Mouse (Mus musculus): ENCODE measurements around the gene Gm765. TPM values are rescaled to one million over a fixed set of nuclear protein-coding genes. Genes with fewer than 3 reads are reported as not detected.

Gene Gm765
- polyA plus RNA-seq, 1 experiment from 2014 or later: not detected

DNA sequence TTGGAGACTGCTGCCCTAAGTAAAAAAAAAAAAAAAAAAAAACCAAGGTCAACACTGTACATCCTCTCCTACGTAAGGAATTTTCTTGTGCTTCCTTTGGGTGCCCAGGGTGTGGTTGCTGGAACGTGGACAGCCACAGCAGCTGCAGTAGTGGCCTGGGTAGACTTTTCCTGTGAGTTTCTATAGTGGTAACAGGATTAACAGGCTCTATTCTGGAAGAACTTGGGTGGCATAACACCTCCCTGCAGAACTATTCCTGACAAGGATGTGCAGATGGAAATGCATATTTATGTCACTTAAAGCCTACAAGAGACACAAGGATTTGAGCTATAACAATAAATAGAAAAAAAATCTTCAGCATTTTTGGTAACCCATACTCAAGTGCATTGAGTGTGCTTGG lies 83.5 kb downstream of the Gm765 start:
- no peak for ATAC-seq (ENCODE audit: insufficient number of reproducible peaks, low FRiP score, low TSS enrichment, low read depth)
- H3K4me3 ChIP-seq (ENCODE audit: low read depth, low read length): no peak overlapping the region
- 61% methylated on average over 2 of the region's 2 CpGs for WGBS

GRCm38 (mm10) chr6:98246449-98246848 lies 96.1 kb downstream of the Gm765 start:
- Histone ChIP-seq H3K4me2 (ENCODE audit: low read depth, severe bottlenecking) (no peak overlapping the region), H3K4me1 (ENCODE audit: control insufficient read depth, insufficient read depth, low read length) (no peaks in the 10 kb centered on the region), H3K36me3 (ENCODE audit: control insufficient read depth, insufficient read depth, low read length) (no peaks in the 10 kb centered on the region), H3K9ac (ENCODE audit: low read length) (no peak overlapping the region), H3K9me3 (ENCODE audit: control insufficient read depth, low read length) (no peaks in the 10 kb centered on the region), H3K4me3 (ENCODE audit: low read depth, low read length) (no peak overlapping the region), H3K27ac (replicated peaks; ENCODE audit: low read depth, low read length) (no peak overlapping the region), H3K27me3 (ENCODE audit: control insufficient read depth, insufficient read depth, low read length) (no peaks in the 10 kb centered on the region)
- no peak for ATAC-seq (ENCODE audit: insufficient number of reproducible peaks, low FRiP score, low TSS enrichment, low read depth)
- no peak for DNase-seq (ENCODE audit: low spot score)
- 80% methylated on average over 2 of the region's 2 CpGs for WGBS

More for the DNA sequence above, 83.5 kb downstream of the Gm765 start:
- Histone ChIP-seq H3K36me3 (ENCODE audit: control insufficient read depth, insufficient read depth, low read length) (no peaks in the 10 kb centered on the region), H3K27ac (replicated peaks; ENCODE audit: low read depth, low read length) (no peak overlapping the region), H3K9me3 (ENCODE audit: control insufficient read depth, low read length) (no peaks in the 10 kb centered on the region), H3K9ac (ENCODE audit: low read length) (no peak overlapping the region), H3K4me1 (ENCODE audit: control insufficient read depth, insufficient read depth, low read length) (0 out of 2 replicates have a peak, but pooled peaks cover 3% of the 10 kb centered on the region), H3K4me2 (ENCODE audit: low read depth, severe bottlenecking) (no peak overlapping the region), H3K27me3 (ENCODE audit: control insufficient read depth, insufficient read depth, low read length) (no peaks in the 10 kb centered on the region)
- no peak for DNase-seq (ENCODE audit: low spot score)

- ATAC-seq (ENCODE audit: insufficient number of reproducible peaks, low FRiP score, low TSS enrichment, low read depth) (no peak), DNase-seq (ENCODE audit: low spot score) (no peak)
- Histone ChIP-seq H3K9ac (ENCODE audit: low read length) (no peak overlapping the region), H3K4me1 (ENCODE audit: control insufficient read depth, insufficient read depth, low read length) (no peaks in the 10 kb centered on the region), H3K36me3 (ENCODE audit: control insufficient read depth, insufficient read depth, low read length) (no peaks in the 10 kb centered on the region), H3K4me3 (ENCODE audit: low read depth, low read length) (no peak overlapping the region), H3K27ac (replicated peaks; ENCODE audit: low read depth, low read length) (no peak overlapping the region), H3K27me3 (ENCODE audit: control insufficient read depth, insufficient read depth, low read length) (no peaks in the 10 kb centered on the region), H3K9me3 (ENCODE audit: control insufficient read depth, low read length) (no peaks in the 10 kb centered on the region), H3K4me2 (ENCODE audit: low read depth, severe bottlenecking) (no peak overlapping the region)
- WGBS: 45% methylated on average over 6 of the region's 6 CpGs
Measured at GRCm38 (mm10) chr6:98243186-98243585, 99.4 kb downstream of the Gm765 start.

DNA sequence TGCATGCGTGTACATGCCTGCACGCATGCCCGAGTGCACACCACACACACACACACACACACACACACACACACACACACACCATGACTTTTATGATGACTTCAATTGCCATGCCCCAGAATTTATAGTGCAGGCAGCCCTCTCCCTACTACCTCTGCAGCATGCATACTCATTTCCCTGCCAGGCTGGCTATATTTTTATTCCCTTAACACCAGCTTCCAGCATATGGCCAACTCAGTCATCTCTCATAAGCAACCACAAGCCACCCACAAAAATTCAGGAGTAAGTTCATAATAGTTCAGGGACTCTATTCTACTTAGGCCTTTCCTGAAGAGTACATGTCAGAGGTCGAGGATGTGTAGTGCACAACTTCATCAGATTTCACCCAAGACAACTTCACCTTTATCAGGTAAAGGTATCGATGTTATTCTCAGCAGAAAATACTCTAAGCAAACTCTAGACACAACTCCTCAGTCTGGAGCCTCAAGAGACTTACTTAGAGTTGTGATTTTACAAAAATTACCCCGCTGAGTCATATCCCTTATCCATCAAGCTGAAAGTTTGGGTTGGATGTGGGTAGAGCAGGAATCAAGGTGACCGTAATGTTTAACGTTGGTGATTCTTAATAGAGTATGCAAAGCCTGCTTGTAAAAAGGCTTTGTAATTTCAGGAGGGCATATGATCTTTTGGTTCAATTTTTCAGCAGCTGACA lies 101.8 kb downstream of the Gm765 start:
- H3K27ac ChIP-seq (replicated peaks; ENCODE audit: low read depth, low read length): no peak overlapping the region
- no peak overlapping the region for H3K4me3 ChIP-seq (ENCODE audit: low read depth, low read length)
- no peaks in the 10 kb centered on the region for H3K36me3 ChIP-seq (ENCODE audit: control insufficient read depth, insufficient read depth, low read length)
- no peaks in the 10 kb centered on the region for H3K9me3 ChIP-seq (ENCODE audit: control insufficient read depth, low read length)
- no peak overlapping the region for H3K9ac ChIP-seq (ENCODE audit: low read length)
- no peak for DNase-seq (ENCODE audit: low spot score)
- WGBS: 86% methylated on average over 8 of the region's 8 CpGs
- no peaks in the 10 kb centered on the region for H3K27me3 ChIP-seq (ENCODE audit: control insufficient read depth, insufficient read depth, low read length)
- no peaks in the 10 kb centered on the region for H3K4me1 ChIP-seq (ENCODE audit: control insufficient read depth, insufficient read depth, low read length)
- H3K4me2 ChIP-seq (ENCODE audit: low read depth, severe bottlenecking): no peak overlapping the region
- no peak for ATAC-seq (ENCODE audit: insufficient number of reproducible peaks, low FRiP score, low TSS enrichment, low read depth)

DNA sequence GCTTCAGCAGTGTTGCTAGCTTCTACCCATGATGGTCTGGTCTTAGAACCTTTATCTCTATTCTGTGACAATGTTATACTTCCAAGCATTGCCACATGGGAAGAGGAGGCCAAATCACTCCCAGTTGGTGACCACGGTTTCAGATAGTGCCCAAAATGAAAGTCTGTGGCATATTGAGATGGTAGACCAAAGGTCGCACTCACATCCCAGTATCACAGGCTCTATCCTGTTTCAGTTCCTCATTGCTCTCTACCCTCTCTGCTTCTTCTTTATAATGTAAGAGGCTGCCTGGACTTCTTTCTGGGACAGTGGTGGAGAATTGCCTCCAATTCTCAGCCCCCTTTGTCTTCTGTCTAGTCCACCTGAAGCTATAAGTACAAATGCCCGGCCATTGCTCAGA lies 108.5 kb downstream of the Gm765 start:
- no peak overlapping the region for H3K9ac ChIP-seq (ENCODE audit: low read length)
- H3K4me3 ChIP-seq (ENCODE audit: low read depth, low read length): no peak overlapping the region
- H3K4me1 ChIP-seq (ENCODE audit: control insufficient read depth, insufficient read depth, low read length): no peaks in the 10 kb centered on the region
- H3K27me3 ChIP-seq (ENCODE audit: control insufficient read depth, insufficient read depth, low read length): no peaks in the 10 kb centered on the region
- WGBS: 88% methylated on average over 3 of the region's 3 CpGs
- no peaks in the 10 kb centered on the region for H3K9me3 ChIP-seq (ENCODE audit: control insufficient read depth, low read length)
- no peaks in the 10 kb centered on the region for H3K36me3 ChIP-seq (ENCODE audit: control insufficient read depth, insufficient read depth, low read length)
- no peak overlapping the region for H3K27ac ChIP-seq (replicated peaks; ENCODE audit: low read depth, low read length)
- no peak overlapping the region for H3K4me2 ChIP-seq (ENCODE audit: low read depth, severe bottlenecking)
- ATAC-seq (ENCODE audit: insufficient number of reproducible peaks, low FRiP score, low TSS enrichment, low read depth) (no peak), DNase-seq (ENCODE audit: low spot score) (no peak)

GRCm38 (mm10) chr6:98223923-98224322 lies 118.6 kb downstream of the Gm765 start:
- no peak overlapping the region for H3K9ac ChIP-seq (ENCODE audit: low read length)
- H3K4me1 ChIP-seq (ENCODE audit: control insufficient read depth, insufficient read depth, low read length): no peaks in the 10 kb centered on the region
- H3K9me3 ChIP-seq (ENCODE audit: control insufficient read depth, low read length): no peaks in the 10 kb centered on the region
- no peak overlapping the region for H3K4me2 ChIP-seq (ENCODE audit: low read depth, severe bottlenecking)
- H3K27me3 ChIP-seq (ENCODE audit: control insufficient read depth, insufficient read depth, low read length): no peaks in the 10 kb centered on the region
- no peak overlapping the region for H3K27ac ChIP-seq (replicated peaks; ENCODE audit: low read depth, low read length)
- 97% methylated on average over 8 of the region's 8 CpGs for WGBS
- H3K4me3 ChIP-seq (ENCODE audit: low read depth, low read length): no peak overlapping the region
- no peaks in the 10 kb centered on the region for H3K36me3 ChIP-seq (ENCODE audit: control insufficient read depth, insufficient read depth, low read length)
- DNase-seq (ENCODE audit: low spot score) (no peak), ATAC-seq (ENCODE audit: insufficient number of reproducible peaks, low FRiP score, low TSS enrichment, low read depth) (no peak)

- ATAC-seq (ENCODE audit: insufficient number of reproducible peaks, low FRiP score, low TSS enrichment, low read depth) (no peak), DNase-seq (ENCODE audit: low spot score) (peak; percentile 44)
- H3K4me3 ChIP-seq (ENCODE audit: low read depth, low read length): no peak overlapping the region
- H3K4me2 ChIP-seq (ENCODE audit: low read depth, severe bottlenecking): no peak overlapping the region
- WGBS: 56% methylated on average over 16 of the region's 16 CpGs
- H3K9ac ChIP-seq (ENCODE audit: low read length): no peak overlapping the region
- no peaks in the 10 kb centered on the region for H3K27me3 ChIP-seq (ENCODE audit: control insufficient read depth, insufficient read depth, low read length)
- H3K9me3 ChIP-seq (ENCODE audit: control insufficient read depth, low read length): no peaks in the 10 kb centered on the region
- no peak overlapping the region for H3K27ac ChIP-seq (replicated peaks; ENCODE audit: low read depth, low read length)
- no peaks in the 10 kb centered on the region for H3K4me1 ChIP-seq (ENCODE audit: control insufficient read depth, insufficient read depth, low read length)
- H3K36me3 ChIP-seq (ENCODE audit: control insufficient read depth, insufficient read depth, low read length): no peaks in the 10 kb centered on the region
Measured at GRCm38 (mm10) chr6:98221970-98222369, 120.6 kb downstream of the Gm765 start.

DNA sequence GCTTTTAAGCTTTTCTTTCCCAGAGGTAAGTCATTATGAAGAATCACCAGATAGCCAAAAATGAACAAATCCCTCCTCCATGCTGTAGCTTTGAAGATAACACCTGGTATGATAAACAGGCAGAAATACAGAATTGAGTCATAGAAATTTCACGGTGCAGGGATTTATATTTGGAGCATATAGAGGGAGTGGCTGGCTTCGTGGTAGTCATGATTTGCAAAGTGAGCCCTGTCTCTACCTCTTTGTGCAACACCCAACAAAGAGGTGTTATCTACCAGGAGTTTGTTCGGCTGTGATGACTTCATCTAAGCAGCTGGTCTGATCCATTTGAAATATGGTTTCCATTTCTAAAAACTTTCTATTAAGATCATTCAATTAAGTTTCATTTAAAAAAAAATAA lies 130.3 kb downstream of the Gm765 start:
- H3K36me3 ChIP-seq (ENCODE audit: control insufficient read depth, insufficient read depth, low read length): no peaks in the 10 kb centered on the region
- H3K9me3 ChIP-seq (ENCODE audit: control insufficient read depth, low read length): no peaks in the 10 kb centered on the region
- no peaks in the 10 kb centered on the region for H3K27me3 ChIP-seq (ENCODE audit: control insufficient read depth, insufficient read depth, low read length)
- ATAC-seq (ENCODE audit: insufficient number of reproducible peaks, low FRiP score, low TSS enrichment, low read depth): no peak
- no peak overlapping the region for H3K4me3 ChIP-seq (ENCODE audit: low read depth, low read length)
- H3K4me1 ChIP-seq (ENCODE audit: control insufficient read depth, insufficient read depth, low read length): no peaks in the 10 kb centered on the region
- DNase-seq (ENCODE audit: low spot score): no peak
- no peak overlapping the region for H3K9ac ChIP-seq (ENCODE audit: low read length)
- H3K4me2 ChIP-seq (ENCODE audit: low read depth, severe bottlenecking): no peak overlapping the region
- no peak overlapping the region for H3K27ac ChIP-seq (replicated peaks; ENCODE audit: low read depth, low read length)
- WGBS: 84% methylated on average over 3 of the region's 3 CpGs

GRCm38 (mm10) chr6:98210237-98210636 lies 132.3 kb downstream of the Gm765 start:
- no peak for DNase-seq (ENCODE audit: low spot score)
- no peak overlapping the region for H3K4me3 ChIP-seq (ENCODE audit: low read depth, low read length)
- no peak overlapping the region for H3K27ac ChIP-seq (replicated peaks; ENCODE audit: low read depth, low read length)
- H3K9me3 ChIP-seq (ENCODE audit: control insufficient read depth, low read length): no peaks in the 10 kb centered on the region
- ATAC-seq (ENCODE audit: insufficient number of reproducible peaks, low FRiP score, low TSS enrichment, low read depth): no peak
- WGBS: 68% methylated on average over 5 of the region's 5 CpGs
- H3K36me3 ChIP-seq (ENCODE audit: control insufficient read depth, insufficient read depth, low read length): no peaks in the 10 kb centered on the region
- no peaks in the 10 kb centered on the region for H3K27me3 ChIP-seq (ENCODE audit: control insufficient read depth, insufficient read depth, low read length)
- H3K4me1 ChIP-seq (ENCODE audit: control insufficient read depth, insufficient read depth, low read length): no peaks in the 10 kb centered on the region
- no peak overlapping the region for H3K9ac ChIP-seq (ENCODE audit: low read length)
- H3K4me2 ChIP-seq (ENCODE audit: low read depth, severe bottlenecking): no peak overlapping the region
